Mouse (Mus musculus): ENCODE measurements around the gene Sp3. TPM values are rescaled to one million over a fixed set of nuclear protein-coding genes. Genes with fewer than 3 reads are reported as not detected.
"Not testable (repeated sequence)": the region's sequence is repeated elsewhere in the genome, so short reads cannot be mapped to it uniquely, and the experiment has no call there.

The Sp3 gene
- polyA plus RNA-seq, 2 experiments from 2014 or later = 52.0 to 71.4 TPM

- not testable (repeated sequence) for ATAC-seq
These were observed 8.7 kb upstream of the Sp3 start for GRCm38 (mm10) chr2:72988945-72989344.

DNA sequence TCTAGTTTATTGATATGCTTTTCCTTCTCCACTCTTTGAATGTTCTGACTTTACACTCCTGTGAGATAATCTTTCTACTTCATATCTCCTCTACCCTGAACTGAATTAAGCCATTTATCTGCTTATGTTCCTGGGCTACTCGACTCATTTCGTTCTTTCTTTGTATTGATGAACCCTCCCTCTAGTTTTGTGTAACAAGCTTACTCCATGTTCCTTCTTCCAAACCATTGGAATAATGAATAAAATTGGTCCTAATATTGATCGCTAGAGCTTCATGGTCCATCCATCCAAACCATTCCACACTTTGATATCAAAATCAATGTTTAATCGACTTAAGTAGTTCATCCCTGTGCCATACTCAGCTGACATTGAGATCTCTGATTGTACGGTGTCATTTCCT is 6.4 kb upstream of the Sp3 start, which contains the start of gene Gm11084:
Gm11084 (minus strand) TSS at position 101 of the 400 bp plus-strand sequence.
- no peak for ATAC-seq

GRCm38 (mm10) chr2:72985516-72985915 is 5.3 kb upstream of the Sp3 start:
- ATAC-seq = no peak

DNA sequence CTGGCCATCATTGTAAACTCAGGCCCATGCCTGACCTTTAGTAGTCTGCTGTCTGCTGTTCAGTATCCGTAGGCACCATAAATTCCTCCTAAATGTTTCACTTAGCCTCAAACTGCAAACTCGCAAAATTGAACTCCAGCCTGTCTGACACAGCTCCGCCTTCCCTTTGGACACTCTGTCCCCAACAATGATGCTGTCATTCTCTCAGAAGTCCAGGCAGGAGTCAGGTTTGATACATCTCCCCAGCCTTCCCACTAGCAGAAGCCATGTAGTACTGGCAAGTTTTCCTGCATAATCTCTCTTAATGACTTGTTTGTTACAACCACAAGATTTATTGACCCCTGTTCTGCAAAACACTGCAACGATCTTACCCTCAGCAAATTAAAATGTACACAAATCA is 4.6 kb upstream of the Sp3 start:
- ATAC-seq = no peak

GRCm38 (mm10) chr2:72983211-72983610 is 3.0 kb upstream of the Sp3 start:
- ATAC-seq = no peak

- ATAC-seq = no peak
These were observed 2.0 kb upstream of the Sp3 start for GRCm38 (mm10) chr2:72982110-72982785.

DNA sequence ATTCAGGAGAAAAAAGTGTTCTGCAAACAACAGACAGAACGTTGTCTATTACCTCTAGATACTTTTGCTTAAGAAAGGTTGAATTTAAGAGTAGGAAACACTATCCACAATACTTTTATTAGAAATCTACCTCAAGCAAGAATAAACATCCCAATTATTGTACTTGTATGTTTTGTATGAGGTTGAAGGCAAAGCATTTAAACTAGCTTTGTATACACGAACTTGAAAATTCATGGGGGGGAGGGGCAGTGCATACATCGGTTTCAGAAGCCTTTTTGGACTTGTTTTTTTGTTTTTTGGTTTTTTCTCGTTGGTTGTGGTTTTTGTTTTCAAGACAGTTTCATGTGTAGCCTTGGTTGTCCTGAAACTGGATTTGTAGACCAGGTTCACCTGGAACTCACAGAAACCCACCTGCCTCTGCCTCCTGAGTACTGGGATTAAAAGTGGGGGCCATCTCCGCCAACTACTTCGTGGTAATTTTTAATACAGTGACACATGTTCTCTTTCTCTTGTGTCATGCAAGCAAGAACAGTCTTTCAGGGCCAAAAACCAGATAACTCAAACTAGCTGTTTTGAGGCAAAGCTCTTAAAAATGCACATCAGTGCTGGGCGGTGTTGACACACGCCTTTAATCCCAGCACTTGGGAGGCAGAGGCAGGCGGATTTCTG is 1.3 kb upstream of the Sp3 start:
- ATAC-seq = no peak

- no peak for ATAC-seq
These were observed 802 bp upstream of the Sp3 start for GRCm38 (mm10) chr2:72981075-72981420.

GRCm38 (mm10) chr2:72979659-72980071 is 581 bp downstream of the Sp3 start:
- ATAC-seq = peak; percentile 37

GRCm38 (mm10) chr2:72978901-72979658 is 1.2 kb downstream of the Sp3 start:
- peak; percentile 51 for ATAC-seq

GRCm38 (mm10) chr2:72978473-72978872 is 1.8 kb downstream of the Sp3 start:
- ATAC-seq = peak; percentile 48

DNA sequence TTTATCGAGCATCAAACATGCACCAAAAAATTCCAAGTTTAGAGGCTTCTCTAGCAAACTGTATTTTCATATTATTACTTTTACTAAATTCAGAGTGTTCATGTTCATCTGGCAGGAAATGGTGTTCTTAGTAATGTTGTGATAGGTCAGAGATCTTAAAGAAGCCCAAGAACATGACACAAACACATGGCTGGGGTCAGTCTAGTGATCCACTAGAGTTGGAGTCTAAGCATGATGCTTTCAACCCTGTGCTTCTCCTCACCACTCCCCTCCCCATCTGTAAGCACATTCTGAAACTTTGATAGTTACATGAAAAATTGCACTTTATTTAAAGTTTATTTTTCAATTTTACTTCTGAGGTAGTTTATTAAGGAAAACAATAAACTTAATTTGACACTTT is 3.0 kb downstream of the Sp3 start:
- ATAC-seq = no peak

DNA sequence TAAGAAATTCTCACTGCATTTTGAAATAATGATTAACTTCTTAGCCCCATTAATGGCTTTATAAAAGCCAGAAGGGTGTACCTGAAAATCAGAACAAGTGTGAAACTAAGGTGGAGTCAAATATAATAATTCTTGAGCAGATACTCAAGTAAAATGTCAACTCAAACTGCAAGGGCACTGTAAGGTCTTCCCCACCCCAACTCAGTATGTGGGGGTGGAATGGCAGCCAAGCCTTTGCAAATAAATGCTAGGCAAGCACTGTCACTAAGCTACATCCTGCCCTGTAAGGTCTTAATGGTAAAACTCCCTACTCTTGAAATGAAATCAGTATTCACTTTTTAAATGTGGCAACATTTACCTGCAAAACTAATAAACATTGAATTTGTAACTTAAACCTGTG is 4.2 kb downstream of the Sp3 start:
- peak; percentile 8 for ATAC-seq

- ATAC-seq = no peak
These were observed 9.4 kb downstream of the Sp3 start for GRCm38 (mm10) chr2:72970831-72971230.

GRCm38 (mm10) chr2:72970302-72970701 is 9.9 kb downstream of the Sp3 start:
- no peak for ATAC-seq

DNA sequence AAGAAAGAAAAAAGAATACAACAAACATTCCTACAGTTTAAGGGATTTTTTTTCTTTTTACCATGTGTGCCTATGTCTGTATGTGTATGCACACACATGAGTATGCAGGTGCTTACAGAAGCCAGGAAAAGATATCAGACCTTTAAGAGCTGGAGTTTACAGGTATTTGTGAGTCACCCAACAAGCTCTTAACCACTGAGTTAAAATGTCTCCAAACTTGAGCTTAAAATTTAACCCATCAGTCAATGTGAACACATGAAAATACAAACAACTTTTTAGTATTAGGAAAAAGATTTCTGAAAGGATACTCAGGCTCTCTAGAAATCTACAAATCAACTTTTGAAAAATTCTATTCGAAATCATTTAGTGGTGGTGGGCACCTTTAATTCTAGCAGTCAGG is 11.7 kb downstream of the Sp3 start:
- no peak for ATAC-seq

DNA sequence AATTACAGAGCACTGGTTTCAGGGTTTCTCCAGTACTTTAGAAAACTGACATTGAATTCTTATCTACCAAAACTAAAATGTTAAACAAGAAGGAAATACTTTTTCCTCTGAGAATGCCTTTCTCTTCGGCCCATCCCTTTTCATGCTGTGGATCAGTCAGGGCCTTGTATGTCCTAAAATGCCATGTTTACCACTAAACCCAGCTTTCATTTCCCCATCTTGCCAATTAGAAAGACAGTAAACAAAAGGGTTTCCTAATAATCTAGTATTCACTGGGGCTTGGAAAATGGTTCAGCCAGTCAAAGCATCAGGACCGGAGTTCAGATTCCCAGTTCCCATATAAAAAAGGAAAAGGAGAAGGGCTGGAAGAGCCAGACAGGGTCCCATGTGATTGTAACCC is 14.8 kb downstream of the Sp3 start:
- ATAC-seq = no peak

DNA sequence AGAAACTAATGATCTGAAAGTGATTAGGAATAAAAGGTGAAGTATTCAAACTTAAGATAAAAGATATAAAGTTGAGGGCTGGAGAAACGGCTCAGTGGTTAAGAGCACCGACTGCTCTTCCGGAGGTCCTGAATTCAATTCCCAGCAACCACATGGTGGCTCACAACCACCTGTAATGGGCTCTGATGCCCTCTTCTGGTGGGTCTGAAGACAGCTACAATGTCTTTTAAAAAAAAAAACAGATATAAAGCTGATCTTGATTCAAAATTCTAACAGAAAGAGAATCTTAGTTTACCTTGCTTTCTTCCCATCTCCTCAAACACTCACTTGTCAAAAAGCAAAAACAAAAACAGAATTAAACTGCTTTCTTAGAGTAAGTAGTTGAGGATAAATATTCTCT is 23.8 kb downstream of the Sp3 start:
- ATAC-seq = no peak

DNA sequence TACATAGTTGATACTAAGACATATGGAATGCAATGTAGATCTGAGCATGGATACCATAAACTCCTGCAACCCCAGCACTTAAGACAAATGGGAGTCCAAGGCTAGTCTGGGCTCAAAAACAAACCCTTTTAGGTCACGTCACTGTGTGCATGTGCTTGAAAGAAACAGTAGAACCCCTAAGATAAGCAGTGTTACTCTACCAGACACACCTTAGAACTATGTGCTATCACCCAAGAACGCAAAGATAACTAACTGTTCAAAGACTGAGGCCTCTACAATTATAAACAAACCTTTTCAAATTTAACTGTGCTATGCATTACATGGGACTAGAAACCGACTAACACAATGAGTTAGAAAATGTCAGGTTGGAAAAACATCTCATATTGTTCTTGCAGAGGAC is 27.3 kb downstream of the Sp3 start:
- no peak for ATAC-seq

DNA sequence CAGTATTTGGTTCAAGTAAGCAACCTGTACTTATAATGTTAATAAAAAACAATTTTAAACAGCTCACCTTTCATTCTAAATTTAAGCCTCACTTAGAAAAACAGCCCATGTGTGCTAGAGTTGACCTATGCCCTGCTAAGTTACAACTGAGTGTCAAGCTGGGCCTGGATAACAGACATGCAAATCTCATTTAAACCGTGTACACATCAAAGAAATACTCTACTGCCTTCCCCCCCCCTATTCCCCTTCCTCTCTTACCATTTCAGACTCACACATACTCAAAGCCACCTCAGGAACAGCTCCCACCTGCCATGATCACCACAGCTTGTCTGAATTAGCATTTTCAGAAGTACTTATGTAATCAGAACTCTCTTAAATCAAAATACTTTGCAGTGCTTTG is 44.3 kb downstream of the Sp3 start:
- ATAC-seq = no peak

- ATAC-seq = no peak
These were observed 48.1 kb downstream of the Sp3 start for GRCm38 (mm10) chr2:72932186-72932585.

GRCm38 (mm10) chr2:72924981-72925380 is 55.3 kb downstream of the Sp3 start:
- no peak for ATAC-seq

DNA sequence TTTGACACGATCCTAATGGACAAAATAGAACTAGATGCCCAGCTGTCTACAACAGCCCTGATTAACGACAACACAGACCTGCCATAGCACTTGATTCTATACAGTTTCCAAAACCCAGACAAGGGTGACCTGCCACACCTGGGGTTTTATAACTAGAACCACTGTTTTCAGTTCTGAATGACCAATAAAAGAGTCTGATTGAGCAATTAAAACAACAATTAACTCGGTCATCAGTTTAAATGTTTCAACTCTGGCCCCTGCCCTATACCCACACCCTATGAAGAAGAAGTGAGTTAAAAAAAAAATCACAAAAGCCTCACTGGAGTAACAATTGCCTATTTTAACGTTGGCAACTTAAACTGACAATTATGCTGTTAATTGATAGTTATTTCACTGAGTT is 64.1 kb downstream of the Sp3 start:
- no peak for ATAC-seq

Data from CD4-positive, CD25-positive, alpha-beta regulatory T cell, adult 4 months (primary cell).